Mouse (Mus musculus): ENCODE measurements around the gene Ipo13. TPM values are rescaled to one million over a fixed set of nuclear protein-coding genes. Genes with fewer than 3 reads are reported as not detected.

Ipo13 gene
- polyA plus RNA-seq, 1 experiment, result 7.4 TPM

DNA sequence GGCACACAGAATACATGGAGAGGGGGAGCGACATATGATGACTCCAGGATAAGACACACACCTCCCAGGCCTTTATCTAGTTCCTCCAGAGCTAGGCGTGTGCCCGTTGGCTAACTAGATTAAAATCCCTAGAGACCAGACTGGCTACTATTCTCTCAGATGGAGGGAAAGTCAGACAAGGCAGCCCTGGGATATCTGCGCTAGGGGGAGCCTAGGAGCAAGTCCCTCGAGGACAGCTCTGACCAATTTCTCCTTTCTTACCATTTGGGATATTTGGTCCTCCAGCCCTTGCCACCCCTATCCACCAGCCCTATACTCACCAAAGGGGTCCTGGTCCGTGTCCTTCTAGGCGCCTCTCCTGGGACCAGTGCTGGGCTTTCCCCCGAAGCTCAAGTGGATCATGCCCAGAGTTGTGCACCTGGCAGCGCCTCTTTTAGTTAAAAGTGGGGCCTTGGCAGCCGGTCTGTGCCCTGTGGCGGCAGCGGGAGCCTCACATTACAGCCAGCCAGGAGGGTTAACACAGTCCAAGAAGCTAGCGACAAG lies 14.0 kb upstream of the Ipo13 start:
- H3K27me3 ChIP-seq (replicated peaks), result peaks cover 62% of the 10 kb centered on the region
- peaks cover 9% of the 10 kb centered on the region for H3K36me3 ChIP-seq (replicated peaks; ENCODE audit: low read length)
- H3K4me3 ChIP-seq (replicated peaks), result peak overlapping the region; percentile 83
- TF ChIP-seq GATA1 (IDR thresholded peaks at IDR 0.05; ENCODE audit: borderline replicate concordance, low read length) (no peak), FLI1 (IDR thresholded peaks at IDR 0.05; ENCODE audit: low read length) (no peak)
- H3K9me3 ChIP-seq, result peaks cover 14% of the 10 kb centered on the region
- H3K4me1 ChIP-seq, result peaks cover 63% of the 10 kb centered on the region

DNA sequence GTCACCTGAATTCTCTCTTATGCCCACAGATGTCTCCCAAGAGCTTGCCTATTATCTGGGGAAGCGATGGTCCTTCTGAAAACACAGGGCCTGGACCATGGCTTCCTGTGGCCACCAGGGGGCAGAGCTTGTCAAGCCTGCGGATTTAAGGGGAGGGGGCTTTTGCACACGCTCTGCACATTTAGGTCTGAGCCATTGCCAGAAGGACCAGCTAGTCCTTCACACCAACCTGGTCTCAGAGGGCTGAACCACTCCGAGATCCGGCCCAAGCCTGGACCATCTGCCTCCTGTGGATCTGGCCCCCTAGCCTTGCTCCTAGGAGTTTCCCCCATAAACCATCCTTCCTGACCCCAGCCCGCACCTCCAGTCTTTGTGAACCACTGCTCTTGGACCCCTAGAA lies 13.4 kb upstream of the Ipo13 start:
- Histone ChIP-seq H3K36me3 (replicated peaks; ENCODE audit: low read length) (peaks cover 9% of the 10 kb centered on the region), H3K9me3 (peaks cover 14% of the 10 kb centered on the region), H3K27me3 (replicated peaks) (peaks cover 63% of the 10 kb centered on the region), H3K4me3 (replicated peaks) (no peak overlapping the region), H3K4me1 (peaks cover 68% of the 10 kb centered on the region)
- no peak for TF ChIP-seq FLI1 (IDR thresholded peaks at IDR 0.05; ENCODE audit: low read length)
- TF ChIP-seq GATA1 (IDR thresholded peaks at IDR 0.05; ENCODE audit: borderline replicate concordance, low read length), result no peak

DNA sequence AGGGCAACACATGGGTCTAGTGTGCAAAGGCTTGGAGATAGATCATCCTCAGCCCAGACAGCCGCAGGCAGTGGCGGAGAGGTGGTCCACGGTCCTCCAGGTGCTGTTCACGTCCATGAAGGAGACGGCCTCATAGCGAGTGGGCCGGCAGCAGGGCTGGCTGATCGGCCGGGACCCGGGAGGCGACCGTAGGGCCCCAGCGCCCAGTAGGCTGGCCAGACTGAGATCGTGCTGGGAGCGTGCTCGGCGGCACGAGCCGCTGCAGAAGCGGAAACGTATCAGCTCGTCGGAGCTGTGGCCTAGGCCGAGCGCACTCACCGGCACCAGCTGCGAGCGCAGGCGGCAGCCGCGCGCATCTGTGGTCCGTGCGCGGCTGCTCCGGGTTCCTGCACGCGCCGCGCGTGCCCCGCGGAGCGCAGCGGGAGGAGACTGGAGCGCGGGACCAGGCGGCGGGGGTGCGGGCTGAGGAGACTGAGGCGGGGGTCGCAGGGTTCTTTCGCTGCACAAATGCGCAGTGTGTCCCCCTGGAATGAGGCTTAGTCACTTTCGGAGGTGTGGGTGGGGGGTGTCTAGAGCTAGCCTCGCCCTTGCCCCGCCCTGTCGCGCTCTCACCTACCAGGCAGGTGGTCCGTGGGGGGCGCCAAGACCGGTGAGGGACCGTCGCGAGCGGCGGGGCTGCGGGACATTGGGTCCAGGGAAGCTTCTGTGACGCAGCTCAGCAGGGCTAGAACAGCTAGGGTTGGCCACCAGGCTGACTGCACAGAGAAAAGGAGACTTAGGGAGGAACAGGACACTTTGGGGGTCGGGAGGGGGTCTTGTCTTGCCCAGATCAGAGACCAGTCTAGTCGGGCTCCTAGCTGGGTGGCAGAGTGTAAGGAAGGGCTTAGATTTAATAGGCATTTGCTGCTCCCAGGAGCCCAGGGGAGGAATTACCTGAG lies 12.0 kb upstream of the Ipo13 start:
- H3K4me1 ChIP-seq, result peaks cover 83% of the 10 kb centered on the region
- H3K27me3 ChIP-seq (replicated peaks), result peaks cover 64% of the 10 kb centered on the region
- no peak for TF ChIP-seq FLI1 (IDR thresholded peaks at IDR 0.05; ENCODE audit: low read length)
- no peak for TF ChIP-seq GATA1 (IDR thresholded peaks at IDR 0.05; ENCODE audit: borderline replicate concordance, low read length)
- peak overlapping the region; percentile 91 for H3K4me3 ChIP-seq (replicated peaks)
- H3K36me3 ChIP-seq (replicated peaks; ENCODE audit: low read length), result no peaks in the 10 kb centered on the region
- H3K9me3 ChIP-seq, result peaks cover 14% of the 10 kb centered on the region

DNA sequence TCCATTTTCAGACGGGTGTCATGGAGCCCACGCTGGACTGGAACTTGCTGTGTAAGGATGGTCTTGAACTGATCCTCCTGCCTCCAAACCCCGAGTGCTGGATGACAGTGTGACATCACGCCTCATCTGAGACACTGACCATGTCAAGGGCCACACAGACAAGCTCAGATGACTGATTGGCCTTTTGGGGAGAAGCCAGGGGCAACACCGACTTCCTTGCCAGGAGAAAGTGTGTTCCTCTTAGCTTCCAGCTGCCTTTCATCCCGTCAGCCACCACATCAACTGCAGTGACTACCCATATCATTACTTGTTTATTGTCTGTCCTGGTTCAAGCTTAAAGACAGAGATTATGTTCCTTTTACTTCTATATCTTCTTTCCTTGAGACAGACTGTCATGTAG lies 10.1 kb upstream of the Ipo13 start:
- Histone ChIP-seq H3K4me3 (replicated peaks) (peak overlapping the region; percentile 73), H3K4me1 (peaks cover 91% of the 10 kb centered on the region), H3K9me3 (peaks cover 7% of the 10 kb centered on the region; the same call in 1 of the 2 replicates), H3K36me3 (replicated peaks; ENCODE audit: low read length) (no peaks in the 10 kb centered on the region), H3K27me3 (replicated peaks) (peaks cover 54% of the 10 kb centered on the region)
- TF ChIP-seq FLI1 (IDR thresholded peaks at IDR 0.05; ENCODE audit: low read length) (no peak), GATA1 (IDR thresholded peaks at IDR 0.05; ENCODE audit: borderline replicate concordance, low read length) (no peak)

DNA sequence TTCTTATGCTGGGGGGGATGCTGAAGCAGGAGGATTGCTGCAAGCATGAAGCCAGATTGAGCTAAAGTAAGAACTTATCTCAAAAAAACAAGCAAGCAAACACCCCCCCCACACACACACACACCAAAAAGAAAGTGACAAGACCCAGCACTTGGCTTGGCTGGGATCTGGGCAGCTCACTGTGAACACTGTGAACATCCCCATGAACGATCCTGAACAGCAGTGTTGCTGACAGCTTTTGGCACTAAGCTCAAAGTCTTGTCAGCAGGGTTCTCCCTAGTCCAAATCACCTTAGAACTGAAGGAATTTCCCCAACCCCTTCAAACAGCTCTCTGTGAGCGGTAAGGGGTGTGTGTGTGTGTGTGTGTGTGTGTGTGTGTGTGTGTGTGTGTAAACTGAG lies 8.7 kb upstream of the Ipo13 start:
- Histone ChIP-seq H3K27me3 (replicated peaks) (peaks cover 39% of the 10 kb centered on the region), H3K4me1 (peaks cover 86% of the 10 kb centered on the region), H3K36me3 (replicated peaks; ENCODE audit: low read length) (no peaks in the 10 kb centered on the region), H3K4me3 (replicated peaks) (no peak overlapping the region), H3K9me3 (0 out of 2 replicates have a peak, but pooled peaks cover 3% of the 10 kb centered on the region)
- no peak for TF ChIP-seq GATA1 (IDR thresholded peaks at IDR 0.05; ENCODE audit: borderline replicate concordance, low read length)
- no peak for TF ChIP-seq FLI1 (IDR thresholded peaks at IDR 0.05; ENCODE audit: low read length)

DNA sequence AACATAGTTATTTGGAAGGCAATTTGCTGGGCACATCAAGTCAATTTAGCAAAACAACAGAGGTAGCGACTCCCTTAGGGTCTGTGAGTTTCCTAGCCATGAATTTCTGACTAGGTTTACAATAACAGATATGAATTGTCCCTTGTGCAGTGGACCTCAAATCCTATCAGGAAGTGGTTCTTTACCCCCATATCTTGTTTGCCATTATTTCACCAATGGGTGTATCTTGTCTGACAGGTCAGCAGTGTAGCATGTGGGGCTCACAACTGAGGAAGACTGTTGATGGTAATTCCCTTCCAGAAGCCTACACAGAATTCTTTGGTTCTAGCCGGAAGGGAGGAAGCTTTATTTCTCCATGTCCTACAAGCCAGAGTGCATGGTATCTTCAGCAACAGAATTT lies 6.6 kb upstream of the Ipo13 start:
- Histone ChIP-seq H3K36me3 (replicated peaks; ENCODE audit: low read length) (no peaks in the 10 kb centered on the region), H3K4me3 (replicated peaks) (no peak overlapping the region), H3K27me3 (replicated peaks) (peaks cover 18% of the 10 kb centered on the region), H3K4me1 (peaks cover 86% of the 10 kb centered on the region), H3K9me3 (0 out of 2 replicates have a peak, but pooled peaks cover 3% of the 10 kb centered on the region)
- TF ChIP-seq FLI1 (IDR thresholded peaks at IDR 0.05; ENCODE audit: low read length), result no peak
- no peak for TF ChIP-seq GATA1 (IDR thresholded peaks at IDR 0.05; ENCODE audit: borderline replicate concordance, low read length)

DNA sequence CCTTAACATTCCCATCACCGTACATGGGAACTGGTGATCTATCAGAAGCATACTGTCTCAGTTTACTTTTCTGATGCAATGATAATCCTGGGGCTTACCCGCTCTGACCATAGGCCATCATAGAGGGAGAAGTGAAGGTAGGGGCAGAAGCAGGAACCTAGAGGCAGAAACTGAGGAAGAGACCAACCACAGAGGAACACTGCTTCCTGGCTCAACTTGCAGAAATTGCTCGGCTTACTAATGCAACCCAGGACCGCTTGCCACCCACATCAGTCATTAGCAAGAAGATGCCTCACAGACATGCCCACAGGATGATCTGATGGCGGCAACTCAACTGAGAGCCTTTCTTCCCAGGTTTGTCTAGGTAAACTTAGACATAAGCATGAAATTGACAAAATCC lies 4.0 kb upstream of the Ipo13 start:
- no peak for TF ChIP-seq GATA1 (IDR thresholded peaks at IDR 0.05; ENCODE audit: borderline replicate concordance, low read length)
- no peak for TF ChIP-seq FLI1 (IDR thresholded peaks at IDR 0.05; ENCODE audit: low read length)
- Histone ChIP-seq H3K36me3 (replicated peaks; ENCODE audit: low read length) (no peaks in the 10 kb centered on the region), H3K27me3 (replicated peaks) (peaks cover 6% of the 10 kb centered on the region), H3K4me1 (peaks cover 78% of the 10 kb centered on the region), H3K4me3 (replicated peaks) (no peak overlapping the region), H3K9me3 (no peaks in the 10 kb centered on the region)

DNA sequence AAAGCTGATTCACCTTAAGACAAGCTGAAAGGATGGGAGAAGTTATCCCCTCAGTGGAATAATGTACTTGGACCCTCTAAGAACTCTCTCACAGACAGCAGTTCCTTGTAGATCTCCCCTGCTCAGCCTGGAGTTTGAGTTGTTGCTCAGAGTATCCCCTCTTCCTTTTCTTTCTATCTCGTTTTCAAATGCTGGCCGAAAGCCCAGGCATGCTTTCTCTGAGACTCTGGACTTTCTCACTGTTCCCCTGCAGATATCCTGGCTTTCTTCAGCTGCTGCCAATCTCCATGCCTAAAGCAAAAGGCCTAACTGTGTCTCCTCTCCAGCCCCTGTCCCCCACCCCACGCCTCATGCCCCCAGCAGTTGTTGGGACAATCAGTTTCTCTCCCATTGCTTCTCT lies 3.5 kb upstream of the Ipo13 start:
- H3K4me1 ChIP-seq, result peaks cover 78% of the 10 kb centered on the region
- H3K27me3 ChIP-seq (replicated peaks), result peaks cover 6% of the 10 kb centered on the region
- TF ChIP-seq GATA1 (IDR thresholded peaks at IDR 0.05; ENCODE audit: borderline replicate concordance, low read length) (no peak), FLI1 (IDR thresholded peaks at IDR 0.05; ENCODE audit: low read length) (no peak)
- H3K4me3 ChIP-seq (replicated peaks), result no peak overlapping the region
- H3K9me3 ChIP-seq, result no peaks in the 10 kb centered on the region
- H3K36me3 ChIP-seq (replicated peaks; ENCODE audit: low read length), result no peaks in the 10 kb centered on the region

DNA sequence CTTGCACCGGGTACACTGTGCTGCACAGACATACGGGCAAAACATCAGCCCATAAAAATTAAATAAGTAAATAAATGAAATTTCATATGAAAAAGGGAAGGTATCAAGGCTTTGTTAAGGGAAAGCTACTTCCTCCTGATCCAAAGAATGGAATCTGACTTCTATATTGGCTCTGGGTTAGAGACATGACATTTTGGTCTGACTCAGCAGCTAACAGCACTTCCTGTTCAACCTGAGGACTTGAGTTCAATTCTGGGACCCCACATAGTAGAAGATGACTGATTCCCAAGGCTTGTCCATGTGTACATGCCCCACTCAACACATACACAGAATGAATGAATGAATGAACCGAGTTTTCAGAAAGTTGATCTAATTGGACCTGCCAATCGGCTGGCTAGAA lies 3.0 kb upstream of the Ipo13 start:
- Histone ChIP-seq H3K4me1 (peaks cover 78% of the 10 kb centered on the region), H3K27me3 (replicated peaks) (peaks cover 2% of the 10 kb centered on the region), H3K9me3 (no peaks in the 10 kb centered on the region), H3K4me3 (replicated peaks) (no peak overlapping the region), H3K36me3 (replicated peaks; ENCODE audit: low read length) (peaks cover 3% of the 10 kb centered on the region)
- no peak for TF ChIP-seq GATA1 (IDR thresholded peaks at IDR 0.05; ENCODE audit: borderline replicate concordance, low read length)
- TF ChIP-seq FLI1 (IDR thresholded peaks at IDR 0.05; ENCODE audit: low read length), result no peak

DNA sequence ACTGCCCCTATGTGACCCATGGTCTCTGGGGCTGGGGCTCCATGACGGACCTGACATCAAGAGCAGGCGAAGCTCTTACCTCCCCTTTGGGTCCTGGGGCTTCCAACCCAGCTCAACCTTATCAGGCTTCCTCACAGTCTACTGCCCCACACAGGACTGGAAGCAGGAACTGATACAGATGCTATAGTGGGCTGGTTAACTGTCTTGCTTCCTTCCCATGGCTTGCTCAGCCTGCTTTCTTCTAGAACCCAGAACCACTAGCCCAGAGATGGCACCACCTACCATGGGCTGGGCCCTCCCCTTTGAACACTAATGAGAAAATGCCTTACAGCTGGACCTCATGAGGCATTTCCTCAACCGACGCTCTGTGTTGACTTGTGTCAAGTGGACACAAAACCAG lies 2.6 kb upstream of the Ipo13 start:
- peaks cover 7% of the 10 kb centered on the region for H3K36me3 ChIP-seq (replicated peaks; ENCODE audit: low read length)
- no peaks in the 10 kb centered on the region for H3K9me3 ChIP-seq
- TF ChIP-seq FLI1 (IDR thresholded peaks at IDR 0.05; ENCODE audit: low read length) (no peak), GATA1 (IDR thresholded peaks at IDR 0.05; ENCODE audit: borderline replicate concordance, low read length) (no peak)
- H3K4me3 ChIP-seq (replicated peaks), result peak overlapping the region; percentile 46
- H3K4me1 ChIP-seq, result peaks cover 78% of the 10 kb centered on the region
- H3K27me3 ChIP-seq (replicated peaks), result no peaks in the 10 kb centered on the region
